Mouse (Mus musculus) B cell, adult 67 days (primary cell): ENCODE data around the gene Ranbp17. TPM values are rescaled to one million over a fixed set of nuclear protein-coding genes. Genes with fewer than 3 reads are reported as not detected.

Source experiments
- total RNA-seq, 2 experiments: library from RNA; stranded (reverse); gene quantifications; 4 replicates each; pipeline ENCODE4 v1.2.4; 2023

The Ranbp17 gene
- total RNA-seq, result not detected

DNA sequence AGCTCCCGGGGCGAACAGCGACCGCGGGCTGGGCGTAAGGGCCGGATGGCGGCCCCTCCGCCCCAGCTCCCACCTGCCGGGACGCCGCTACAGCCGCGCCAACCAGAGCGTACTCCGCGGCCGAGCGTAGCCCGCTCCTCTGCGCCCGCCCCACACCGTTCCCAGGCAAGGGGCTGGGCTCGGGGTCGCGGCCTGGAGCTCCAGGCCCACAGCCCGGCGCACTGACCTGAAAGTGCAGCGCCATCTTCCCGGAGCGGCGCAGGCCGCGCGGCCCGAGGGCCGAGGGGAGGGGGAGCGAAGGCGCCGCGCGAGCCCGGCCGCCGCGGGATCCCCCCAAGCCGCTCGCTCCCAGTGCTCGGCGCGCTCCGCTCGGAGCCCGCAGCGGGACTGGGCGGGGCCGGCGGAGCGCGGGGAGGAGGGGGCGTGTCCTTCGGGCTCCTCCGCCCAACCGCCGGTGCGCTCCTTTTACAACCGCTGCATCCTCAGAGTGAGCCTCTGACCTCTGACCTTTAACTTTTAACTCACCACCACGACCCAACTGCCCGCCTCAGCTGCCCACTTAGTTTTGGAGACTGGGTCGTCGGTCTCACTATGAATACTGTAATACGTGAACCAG lies at the start of gene Ranbp17:
Ranbp17 (minus strand) TSS at position 371 of the 616 bp plus-strand sequence.

GRCm38 (mm10) chr11:33276637-33277036 lies 236.9 kb downstream of the Ranbp17 start, which contains the start of gene Gm12117:
Gm12117 (minus strand) TSS chr11:33276737.

DNA sequence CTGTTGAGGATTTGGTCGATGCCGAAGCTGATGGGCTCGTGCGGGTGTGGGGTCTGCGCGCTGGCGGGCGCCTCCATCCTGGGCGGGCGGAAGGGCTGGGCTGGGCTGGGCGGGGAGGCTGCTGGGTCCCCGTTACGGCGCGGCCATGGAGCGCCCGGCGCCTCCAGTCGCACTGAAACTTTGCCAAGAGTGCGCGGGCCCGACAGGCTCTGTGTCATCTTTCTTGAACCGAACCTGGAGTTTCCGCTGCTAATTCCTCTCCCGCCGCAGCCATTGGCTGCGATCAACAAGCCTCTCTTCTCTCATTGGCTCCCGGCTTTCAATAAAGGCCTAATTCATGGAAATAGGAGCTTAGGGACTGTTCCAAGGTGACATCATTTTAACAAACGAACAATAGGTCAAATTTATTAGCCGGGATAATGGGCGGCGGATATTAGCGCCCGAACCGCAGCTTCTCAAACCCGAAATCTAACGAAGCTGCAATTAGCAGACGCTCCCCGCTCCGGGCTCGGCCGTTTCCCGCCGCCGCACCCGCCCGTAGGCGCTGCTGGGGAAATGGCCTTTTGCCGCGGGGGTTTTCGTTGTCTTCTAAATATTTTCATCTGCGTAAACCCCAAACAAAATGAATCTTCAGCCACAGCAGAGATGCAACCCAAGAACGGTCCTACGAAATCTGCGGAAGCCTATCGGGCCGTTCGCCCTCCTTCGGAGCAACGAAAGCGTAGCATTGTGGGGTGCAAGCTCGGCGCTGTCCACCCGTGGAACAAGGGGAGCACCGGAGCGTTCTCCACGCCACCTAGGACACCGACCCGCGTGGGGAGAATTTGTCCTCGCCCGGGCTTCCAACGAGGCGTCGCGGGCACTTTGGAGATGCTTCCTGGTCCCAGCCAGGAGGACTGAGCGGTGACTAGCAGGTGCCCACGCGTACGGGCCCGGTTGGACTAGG lies 309.9 kb downstream of the Ranbp17 start, which contains the start of gene Tlx3:
Tlx3 (minus strand) TSS at position 207 of the 946 bp plus-strand sequence.

DNA sequence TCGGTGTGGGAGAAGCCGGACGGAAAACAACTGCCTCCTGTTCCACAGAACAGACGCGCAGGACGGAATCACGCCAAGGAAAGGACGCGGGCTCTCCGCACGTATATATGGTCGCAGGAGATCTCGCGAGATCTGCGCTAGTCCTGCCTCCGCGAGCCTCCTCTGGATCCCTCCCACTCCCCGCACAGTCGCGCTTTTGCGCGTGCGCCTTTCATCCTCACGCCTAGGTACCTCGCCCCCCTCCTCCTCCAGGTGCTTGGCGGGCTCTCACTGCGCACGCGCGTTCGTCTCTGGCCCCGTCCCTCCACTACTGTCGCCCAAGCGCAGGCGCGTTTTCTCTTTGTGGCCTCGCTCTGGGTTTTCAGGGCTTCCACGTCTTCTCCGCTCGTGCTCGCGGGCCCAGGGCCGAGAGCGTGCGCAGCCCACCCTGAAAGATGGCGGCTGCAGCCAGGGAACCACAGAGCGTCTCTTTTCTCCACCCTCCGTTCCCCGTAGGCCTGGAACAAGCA lies 350.5 kb downstream of the Ranbp17 start, which contains the start of gene Npm1:
Npm1 (minus strand) TSS at position 209 of the 509 bp plus-strand sequence.

Other genes starting within 250 kb of the Ranbp17 start
- not detected for gene Gm12117, start 237.0 kb downstream of the Ranbp17 start, total RNA-seq
- gene Gabrp, start 65.2 kb upstream of the Ranbp17 start, total RNA-seq, result not detected
- not detected for gene D130052B06Rik, start 85.6 kb upstream of the Ranbp17 start, total RNA-seq